Mouse (Mus musculus) right cerebral cortex, postnatal 25 days (tissue): ENCODE measurements around the gene Sptbn4.

Experiments used
- DNase-seq: peaks from one replicate; pipeline ENCODE4 v3.0.0; 2022

Gene Sptbn4

DNA sequence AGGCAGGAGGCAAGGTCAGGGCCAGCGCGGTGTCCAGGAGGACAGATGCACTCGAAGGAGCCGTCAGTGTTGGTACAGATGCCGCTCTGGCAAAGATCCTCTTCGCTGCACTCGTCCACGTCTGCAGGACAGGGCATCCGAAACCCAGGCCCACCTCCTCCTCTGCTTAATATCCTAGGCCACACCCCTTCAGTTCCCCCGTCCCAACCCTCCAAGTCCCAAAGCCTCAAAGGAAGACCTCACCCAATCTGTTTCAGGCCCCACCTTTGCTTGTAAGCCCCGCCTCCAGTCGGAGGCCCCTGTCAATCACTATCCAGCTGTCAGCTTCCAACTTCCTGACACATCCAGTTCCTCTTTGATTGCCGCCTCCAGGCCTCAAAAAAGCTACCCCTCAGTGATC, 125.2 kb downstream of the Sptbn4 start:
- DNase-seq = no peak

DNA sequence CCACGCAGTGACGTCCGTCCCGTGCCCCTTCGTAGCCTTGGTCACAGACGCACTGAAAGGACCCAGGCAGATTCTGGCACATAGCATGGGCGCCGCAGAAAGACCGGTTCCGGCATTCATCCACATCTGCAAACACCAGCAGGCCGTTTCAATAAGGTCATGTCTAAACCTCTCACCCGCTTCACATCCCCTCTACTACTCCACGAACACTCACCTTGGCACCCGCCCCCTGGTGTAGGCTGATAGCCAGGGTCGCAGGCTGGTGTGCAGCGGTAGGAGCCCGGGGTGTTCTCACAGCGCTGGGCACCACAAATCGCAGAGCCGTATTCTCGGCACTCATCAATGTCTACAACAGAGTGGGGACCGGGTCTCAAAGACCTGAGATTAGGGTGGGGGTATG, 128.1 kb downstream of the Sptbn4 start:
- no peak for DNase-seq

DNA sequence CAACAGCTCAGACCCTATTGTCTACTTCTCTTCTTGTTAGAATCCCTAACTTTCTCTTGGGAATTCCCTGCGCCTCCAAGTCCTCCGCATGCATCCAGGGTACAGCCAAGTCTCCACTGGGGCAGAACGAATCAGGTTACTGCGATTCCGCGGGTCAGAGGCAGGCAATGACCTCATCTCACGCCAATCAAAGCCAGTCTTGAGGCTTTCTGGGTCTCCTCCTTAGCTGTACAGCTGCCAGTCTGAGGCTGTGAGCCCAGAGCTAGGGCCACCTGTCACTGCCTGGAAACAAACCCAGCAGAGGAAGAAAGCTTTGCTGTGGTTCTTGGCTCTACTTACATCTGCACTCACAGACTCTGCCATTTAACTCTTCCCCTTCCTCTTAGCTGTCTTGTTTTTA, 131.5 kb downstream of the Sptbn4 start:
- no peak for DNase-seq

DNA sequence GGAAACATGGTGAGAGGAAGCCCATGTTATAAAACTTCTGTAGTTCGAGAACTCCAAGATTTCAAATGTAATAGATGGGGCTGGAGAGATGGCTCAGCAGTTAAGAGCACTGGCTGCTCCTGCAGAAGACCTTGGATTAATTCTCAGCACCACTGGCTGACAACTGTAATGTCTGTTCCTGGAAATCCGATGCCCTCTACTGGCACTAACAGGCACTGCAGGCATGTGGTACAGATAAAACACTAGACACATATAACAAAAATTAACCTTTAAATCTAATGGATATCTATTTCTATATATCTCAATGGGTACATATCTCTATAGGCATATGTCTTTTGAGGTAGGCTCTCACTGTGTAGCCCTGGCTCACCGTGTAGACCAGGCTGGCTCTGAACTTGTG, 133.1 kb downstream of the Sptbn4 start:
- DNase-seq = no peak

DNA sequence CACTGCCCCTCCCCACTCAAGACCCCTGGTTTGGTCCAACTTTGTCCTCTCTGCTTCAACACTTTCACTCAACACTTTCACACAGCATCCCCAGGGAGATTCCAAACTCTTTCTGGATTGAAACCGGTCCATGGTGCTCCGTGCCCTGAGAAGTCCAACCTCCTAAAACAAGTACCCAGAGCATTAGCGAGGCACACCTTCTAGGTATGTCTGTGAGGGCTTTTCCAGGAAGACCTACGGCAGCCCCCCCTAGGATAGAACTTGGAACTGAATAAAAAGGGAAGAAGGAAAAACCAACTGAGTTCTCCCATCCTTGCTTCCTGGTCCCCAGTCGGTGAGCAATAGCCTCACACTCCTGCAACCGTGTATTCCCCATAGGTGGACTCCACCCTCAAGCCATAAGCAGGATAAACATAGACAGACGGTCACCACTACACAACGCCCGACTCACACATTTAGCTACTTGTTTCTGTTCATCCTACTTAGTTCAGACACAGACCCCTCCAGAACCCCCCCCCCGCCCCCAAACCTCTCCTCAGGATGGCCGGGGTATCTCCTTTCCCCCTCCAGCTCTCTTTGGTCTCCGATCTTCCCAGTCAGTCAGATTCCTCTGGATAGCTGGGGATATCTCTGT, 135.7 kb downstream of the Sptbn4 start:
- DNase-seq = no peak

DNA sequence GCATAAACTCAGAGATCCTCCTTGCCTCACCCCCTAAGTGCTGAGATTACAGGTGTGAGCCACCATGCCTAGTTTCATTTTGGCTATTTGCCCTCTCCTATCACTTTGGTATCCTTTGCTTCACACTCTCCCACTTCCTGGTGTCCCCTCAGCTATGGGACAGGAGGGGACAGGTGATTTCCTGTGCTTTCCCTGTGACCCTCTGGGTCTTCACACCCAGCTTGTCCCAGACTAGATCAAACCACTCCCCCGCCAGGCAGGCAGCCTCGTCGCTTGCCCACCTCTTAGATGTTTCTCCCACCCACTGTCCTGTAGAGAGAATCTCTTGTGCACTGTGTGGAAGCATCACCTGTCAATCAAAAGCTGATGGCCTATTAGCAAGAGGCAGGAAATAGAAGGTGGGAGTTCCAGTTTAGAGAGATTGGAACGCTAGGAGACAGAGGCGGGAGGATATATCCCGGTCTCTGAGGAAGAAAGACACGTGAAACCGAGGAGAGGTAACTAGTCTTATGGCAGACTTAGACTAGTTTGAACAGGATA, 136.4 kb downstream of the Sptbn4 start:
- DNase-seq = no peak

DNA sequence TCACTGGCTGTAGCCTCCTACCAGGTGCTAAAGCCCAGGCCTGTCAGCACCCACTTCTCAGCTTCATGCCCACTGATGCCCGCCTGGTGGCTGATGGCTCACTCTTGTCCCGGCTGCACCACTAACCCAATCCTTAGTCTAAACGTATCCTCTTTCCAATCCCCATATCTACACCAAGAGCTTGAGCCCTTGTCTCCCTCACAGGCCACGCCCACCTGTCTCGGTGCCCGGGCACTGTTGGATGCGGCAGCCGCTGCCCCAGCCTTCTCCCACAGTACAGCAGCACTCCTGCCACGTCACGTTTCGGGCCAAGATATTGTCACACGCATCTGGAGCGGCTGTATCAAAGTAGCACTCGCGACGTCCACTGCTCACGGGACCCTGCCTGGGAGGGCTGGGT, 137.2 kb downstream of the Sptbn4 start:
- no peak for DNase-seq

DNA sequence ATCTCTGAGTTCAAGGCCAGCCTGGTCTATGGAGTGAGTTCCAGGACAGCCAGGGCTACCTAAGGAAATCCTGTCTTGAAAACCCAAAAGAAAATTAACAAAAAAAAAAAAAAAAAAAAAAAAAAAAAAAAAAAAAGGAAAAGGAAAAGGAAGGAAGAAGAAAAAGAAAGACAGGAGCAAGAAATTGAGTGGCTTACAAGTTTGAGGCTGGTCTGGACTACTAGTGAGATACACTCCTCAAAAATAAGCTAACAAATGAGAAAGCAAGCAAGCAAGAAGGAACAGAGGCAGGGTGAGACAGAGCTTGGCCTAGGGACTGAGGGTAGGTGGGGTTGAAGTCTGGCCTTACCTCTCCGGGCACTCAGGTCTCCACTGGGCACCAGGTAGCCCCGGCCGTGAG, 137.7 kb downstream of the Sptbn4 start:
- DNase-seq = no peak

DNA sequence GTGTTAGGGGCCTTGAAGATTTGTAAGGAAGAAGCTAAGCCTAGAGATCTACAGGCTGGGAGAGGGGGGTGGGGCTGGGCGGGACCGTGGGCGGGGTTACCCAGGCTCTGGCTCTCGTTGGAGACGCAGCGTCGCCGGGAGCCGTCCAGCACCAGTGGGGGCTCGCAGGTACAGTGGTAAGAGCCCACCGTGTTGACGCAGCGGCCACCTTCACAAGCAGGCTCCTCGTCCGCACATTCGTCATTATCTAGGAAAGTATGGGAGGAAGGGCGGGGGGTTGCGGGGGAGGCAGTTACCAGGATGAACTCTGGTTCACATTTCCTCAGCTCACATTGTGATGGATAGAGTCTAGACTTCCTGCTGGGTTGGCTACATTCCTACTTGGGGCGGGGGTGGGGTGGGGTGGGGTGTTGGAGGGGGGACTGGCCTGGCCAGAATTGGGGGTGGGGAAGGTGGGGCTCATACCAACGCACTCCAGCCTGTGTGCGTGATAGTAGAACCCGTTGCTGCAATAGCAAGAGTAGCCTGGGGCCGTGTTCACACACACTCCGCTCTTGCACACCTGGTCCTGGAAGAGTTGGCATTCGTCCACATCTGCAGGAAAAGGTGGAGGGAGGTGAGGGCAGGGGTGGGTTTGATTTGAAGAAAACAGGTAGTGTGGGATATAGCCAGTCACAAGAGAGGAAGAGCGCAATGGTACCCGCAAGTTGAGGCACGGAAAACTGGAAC, 138.5 kb downstream of the Sptbn4 start:
- DNase-seq = no peak

DNA sequence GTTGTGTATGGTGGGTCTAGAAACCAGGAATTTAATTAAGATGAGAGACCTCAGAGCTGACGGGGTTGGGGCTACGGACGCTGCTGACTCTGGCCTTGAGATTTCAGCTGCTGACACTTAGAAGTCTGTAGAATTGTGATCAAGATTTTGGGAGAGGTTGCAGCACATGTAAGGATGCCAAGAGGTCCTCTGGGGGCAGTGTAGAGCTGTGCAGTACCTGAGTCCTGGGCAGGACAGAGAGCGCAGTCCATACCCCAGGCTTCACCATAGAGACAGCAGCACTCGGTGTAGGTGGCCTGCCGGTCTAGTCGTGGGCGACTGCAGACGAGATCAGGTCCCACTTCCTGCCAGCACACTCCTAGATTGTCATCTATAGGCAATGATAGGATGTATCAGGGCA, 139.9 kb downstream of the Sptbn4 start:
- no peak for DNase-seq
